Mouse (Mus musculus) bone marrow macrophage, adult 2 months (primary cell): Measurements from ENCODE around the gene Cfap300.

Experiments used
- CTCF ChIP-seq: IDR thresholded peaks from 2 replicates; pipeline ENCODE4 v1.5.1; 2012; ENCODE audit warnings: low read depth, mild to moderate bottlenecking, low read length, moderate library complexity
- POLR2A ChIP-seq: IDR thresholded peaks from 2 replicates; pipeline ENCODE4 v1.6.1; 2012; ENCODE audit warnings: mild to moderate bottlenecking, low read depth, low read length, borderline replicate concordance

DNA sequence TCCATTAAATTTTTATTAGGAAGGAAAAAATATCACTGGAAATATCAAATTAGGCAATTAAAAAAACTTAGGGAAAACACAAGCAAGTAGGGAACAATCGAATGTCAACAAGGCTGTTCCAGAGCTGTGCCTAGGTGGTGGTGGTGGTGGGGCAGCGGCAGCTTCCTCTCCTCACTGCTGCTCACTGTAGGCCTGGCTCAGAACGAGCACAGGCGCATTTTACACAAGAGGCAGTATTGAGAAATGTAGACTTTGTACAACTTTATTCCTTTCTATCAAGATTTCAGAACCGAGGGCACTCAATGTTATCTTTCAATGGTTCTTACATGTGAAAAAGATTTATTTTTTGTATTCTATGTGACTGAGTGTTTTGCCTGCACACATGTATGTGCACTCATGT is 36.3 kb upstream of the Cfap300 start:
- TF ChIP-seq CTCF, result no peak
- TF ChIP-seq POLR2A, result no peak
